Mouse (Mus musculus) naive thymus-derived CD4-positive, alpha-beta T cell, adult 2 months (primary cell): ENCODE measurements around the gene Zfp975.
A peak's percentile ranks its signal among the peaks of the same experiment; 100 is the strongest.
"Not testable (repeated sequence)": the region's sequence is repeated elsewhere in the genome, so short reads cannot be mapped to it uniquely, and the experiment has no call there.

ENCODE experiments used
- DNase-seq: peaks from one replicate; pipeline ENCODE4 v3.0.0-alpha.2; 2011; ENCODE audit warnings: low read depth

Zfp975 gene

GRCm38 (mm10) chr7:42692362-42693158, at the start of gene Zfp975:
Gene Zfp975, minus strand, starts transcription at chr7:42692742.
- peak; percentile 56 for DNase-seq

DNA sequence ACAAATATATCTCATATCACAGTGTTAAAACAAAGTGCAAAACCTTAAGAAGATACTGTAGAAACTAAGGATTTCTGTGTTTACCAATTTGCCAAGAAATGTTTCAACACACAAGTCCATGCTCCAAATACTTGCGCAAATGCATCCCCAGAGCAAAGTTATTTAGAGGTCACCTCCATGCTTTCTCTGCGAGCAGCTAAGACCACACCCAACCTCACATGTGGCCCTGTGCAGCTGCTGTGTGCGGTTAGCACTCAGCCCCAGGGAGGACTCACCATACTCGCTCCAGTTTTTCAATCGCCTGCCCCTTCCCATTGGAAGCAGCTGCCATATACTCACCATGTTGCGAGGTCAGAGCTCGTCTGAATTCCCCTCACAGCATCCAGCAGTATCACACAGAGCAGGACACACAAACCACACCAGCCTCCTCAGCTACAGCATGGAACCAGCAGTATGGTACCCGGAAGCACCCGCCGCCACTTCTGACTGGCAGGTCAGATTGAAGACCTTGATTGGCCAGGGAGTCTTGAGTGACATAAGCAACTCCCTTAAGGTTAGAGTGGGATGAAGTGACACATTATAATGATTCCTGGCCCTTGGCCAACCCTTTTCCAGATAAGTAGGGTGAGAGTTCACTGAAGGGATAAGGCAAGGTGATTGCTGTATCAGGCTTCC, 46.1 kb upstream of the Zfp975 start:
- no peak for DNase-seq

DNA sequence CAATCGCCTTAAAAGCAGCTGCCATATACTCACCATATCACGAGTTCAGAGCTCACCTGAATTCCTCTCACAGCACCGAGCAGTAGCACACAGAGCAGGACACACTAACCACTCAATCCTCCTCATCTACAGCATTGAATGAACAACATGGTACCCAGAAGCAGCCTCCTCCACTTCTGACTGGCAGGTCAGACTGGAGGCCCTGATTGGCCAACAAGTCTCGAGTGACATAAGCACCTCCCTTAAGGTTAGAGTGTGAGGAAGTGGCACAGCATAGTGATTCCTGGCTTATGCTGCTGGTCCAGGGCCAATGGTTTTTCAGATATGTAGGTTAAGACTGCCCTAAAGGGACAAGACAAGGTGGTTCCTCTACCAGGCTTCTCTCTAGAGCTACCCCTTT, 34.4 kb upstream of the Zfp975 start, which contains the start of gene Gm17067:
Gene Gm17067, minus strand, starts transcription at position 101 of the 400 bp plus-strand sequence.
- not testable (repeated sequence) for DNase-seq

DNA sequence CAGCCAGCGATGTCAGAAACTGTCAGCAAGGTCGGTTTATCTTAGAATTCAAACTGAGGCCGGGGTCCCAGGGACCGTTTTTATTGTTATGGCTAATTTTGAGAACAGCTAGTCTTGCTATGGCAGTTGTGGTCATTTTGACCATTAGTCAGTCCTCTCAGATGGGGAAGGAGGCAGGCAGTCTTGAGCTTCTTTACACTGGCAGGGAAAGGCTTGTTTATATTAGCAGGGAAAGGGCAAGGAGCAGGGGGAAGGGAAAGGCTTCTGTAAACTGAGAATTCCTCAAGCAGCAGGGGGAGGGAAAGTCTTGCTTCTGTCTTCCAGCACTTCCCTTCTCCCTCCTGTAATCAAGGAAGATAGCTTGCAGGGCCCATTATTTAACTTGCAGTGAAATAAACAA, 709 bp upstream of the Zfp975 start:
- DNase-seq, result not testable (repeated sequence)

- DNase-seq, result not testable (repeated sequence)
Measured at GRCm38 (mm10) chr7:42680081-42680480, 12.5 kb downstream of the Zfp975 start.

DNA sequence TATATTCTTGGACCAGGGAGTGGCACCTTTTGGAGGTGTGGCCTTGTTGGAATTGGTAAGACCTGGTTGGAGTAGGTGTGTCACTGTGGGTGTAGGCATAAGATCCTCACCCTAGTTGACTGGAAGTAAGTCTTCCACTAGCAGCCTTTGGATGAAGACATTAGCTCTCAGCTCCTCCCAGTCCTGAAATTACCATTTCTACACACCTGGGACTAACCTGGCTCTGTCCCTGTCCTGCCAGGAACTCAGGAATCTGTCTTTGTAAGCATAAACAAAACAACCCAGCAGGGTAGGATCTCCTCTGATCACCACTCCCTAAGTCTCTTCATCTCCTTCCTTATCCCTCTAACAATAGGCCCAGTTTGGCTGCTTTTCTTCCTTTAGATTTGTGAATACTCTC, 12.9 kb downstream of the Zfp975 start:
- not testable (repeated sequence) for DNase-seq

DNA sequence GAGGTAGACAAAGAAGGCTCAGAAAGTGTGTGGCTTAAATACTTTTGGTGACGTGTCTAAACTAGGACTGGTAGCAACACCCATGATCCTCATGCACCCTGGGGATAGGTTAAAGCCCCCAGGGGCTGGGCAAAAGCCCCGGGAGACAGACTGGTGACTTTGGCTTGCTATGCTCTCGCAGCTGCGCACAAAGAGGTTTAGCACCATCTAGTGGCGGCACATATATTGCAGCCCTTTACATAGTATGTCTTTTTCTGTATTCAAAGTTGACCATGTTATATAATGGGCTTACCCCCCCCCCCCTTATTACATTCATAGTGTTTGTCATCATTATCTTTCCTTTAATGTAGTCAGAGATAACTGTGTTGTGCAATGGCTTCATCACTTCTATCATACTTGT, 32.4 kb downstream of the Zfp975 start:
- peak; percentile 1 for DNase-seq

- DNase-seq, result not testable (repeated sequence)
Measured at GRCm38 (mm10) chr7:42655211-42655610, 37.3 kb downstream of the Zfp975 start.

DNA sequence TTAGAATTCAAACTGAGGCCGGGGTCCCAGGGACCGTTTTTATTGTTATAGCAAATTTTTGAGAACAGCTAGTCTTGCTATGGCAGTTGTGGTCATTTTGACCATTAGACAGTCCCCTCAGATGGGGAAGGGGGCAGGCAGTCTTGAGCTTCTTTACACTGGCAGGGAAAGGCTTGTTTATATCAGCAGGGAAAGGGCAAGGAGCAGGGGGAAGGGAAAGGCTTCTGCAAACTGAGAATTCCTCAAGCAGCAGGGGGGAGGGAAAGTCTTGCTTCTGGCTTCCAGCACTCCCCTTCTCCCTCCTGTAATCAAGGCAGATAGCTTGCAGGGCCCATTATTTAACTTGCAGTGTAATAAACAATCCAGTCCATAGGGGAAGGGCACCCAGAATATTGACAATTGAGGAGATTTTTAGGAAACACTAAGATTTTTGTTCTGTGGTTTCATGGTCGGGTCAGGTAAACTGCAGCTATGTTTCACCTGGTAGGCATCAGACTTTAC, 49.4 kb downstream of the Zfp975 start:
- DNase-seq, result not testable (repeated sequence)

DNA sequence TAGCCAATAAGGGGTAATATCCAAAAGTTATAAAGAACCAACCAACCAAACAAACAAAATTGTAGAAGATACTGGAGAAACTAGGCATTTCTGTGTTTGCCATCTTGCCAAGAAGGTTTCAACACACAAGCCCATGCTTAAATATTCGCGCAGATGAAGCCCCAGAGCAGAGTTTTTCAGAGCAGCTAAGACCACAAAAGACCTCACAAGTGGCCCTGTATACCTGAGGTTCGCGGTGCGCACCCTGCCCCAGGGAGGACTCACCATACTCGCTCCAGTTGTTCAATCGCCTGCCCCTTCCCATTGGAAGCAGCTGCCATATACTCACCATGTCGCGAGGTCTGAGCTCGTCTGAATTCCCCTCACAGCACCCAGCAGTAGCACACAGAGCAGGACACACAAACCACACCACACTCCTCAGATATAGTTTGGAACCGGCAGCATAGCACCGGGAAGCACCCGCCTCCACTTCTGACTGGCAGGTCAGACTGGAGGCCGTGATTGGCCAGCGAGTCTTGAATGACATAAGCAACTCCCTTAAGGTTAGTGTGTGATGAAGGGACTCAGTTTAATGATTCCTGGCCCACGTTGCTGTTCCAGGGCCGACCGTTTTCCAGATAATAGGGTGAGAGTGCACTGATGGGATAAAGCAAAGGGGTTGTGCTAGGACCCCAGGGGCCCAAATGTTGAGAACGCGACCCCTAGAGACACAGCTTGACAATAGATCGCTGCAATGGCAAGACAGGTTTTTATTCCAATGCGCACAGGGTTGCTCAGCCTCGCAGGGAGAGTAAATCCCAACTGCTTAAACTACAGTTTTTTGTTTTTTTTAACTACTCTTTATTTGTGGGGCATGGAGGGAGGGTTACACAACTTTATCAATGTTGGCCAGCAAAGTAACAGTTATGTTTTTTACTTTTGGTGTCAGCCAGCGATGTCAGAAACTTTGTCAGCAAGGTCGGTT, 50.1 kb downstream of the Zfp975 start, which contains the start of gene Zfp976:
Gene Zfp976, minus strand, starts transcription at position 437 of the 964 bp plus-strand sequence.
- DNase-seq, result peak; percentile 4

DNA sequence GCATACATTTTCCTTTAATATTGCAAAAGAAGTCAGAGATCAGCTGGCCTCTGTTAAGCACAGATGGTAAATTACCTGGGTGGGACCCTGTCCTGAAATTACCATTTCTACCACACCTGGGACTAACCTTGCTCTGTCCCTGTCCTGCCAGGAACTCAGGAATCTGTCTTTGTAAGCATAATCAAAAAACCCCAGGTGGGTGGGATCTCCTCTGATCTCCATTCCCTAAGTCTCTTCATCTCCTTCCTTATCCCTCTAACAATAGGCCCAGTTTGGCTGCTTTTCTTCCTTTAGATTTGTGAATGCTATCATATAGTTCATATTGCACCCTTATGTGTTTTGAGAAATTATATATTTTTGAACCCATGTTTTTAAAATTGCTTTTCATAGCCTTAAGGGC, 61.5 kb downstream of the Zfp975 start:
- DNase-seq, result not testable (repeated sequence)
